Mouse (Mus musculus) olfactory bulb, adult 2 months (tissue): ENCODE measurements around the gene Zcchc10.

Experiments
- CTCF ChIP-seq: fragments of 200-500 bp; IDR thresholded peaks from 2 replicates; pipeline ENCODE4 v1.5.1; 2012; ENCODE audit warnings: low read depth, mild to moderate bottlenecking, low read length, moderate library complexity; ENCODE audit not compliant: insufficient read depth
- POLR2A ChIP-seq: fragments of 200-500 bp; IDR thresholded peaks from 2 replicates; pipeline ENCODE4 v1.6.1; 2012; ENCODE audit warnings: mild to moderate bottlenecking, low read depth, low read length, moderate library complexity; ENCODE audit not compliant: insufficient read depth

DNA sequence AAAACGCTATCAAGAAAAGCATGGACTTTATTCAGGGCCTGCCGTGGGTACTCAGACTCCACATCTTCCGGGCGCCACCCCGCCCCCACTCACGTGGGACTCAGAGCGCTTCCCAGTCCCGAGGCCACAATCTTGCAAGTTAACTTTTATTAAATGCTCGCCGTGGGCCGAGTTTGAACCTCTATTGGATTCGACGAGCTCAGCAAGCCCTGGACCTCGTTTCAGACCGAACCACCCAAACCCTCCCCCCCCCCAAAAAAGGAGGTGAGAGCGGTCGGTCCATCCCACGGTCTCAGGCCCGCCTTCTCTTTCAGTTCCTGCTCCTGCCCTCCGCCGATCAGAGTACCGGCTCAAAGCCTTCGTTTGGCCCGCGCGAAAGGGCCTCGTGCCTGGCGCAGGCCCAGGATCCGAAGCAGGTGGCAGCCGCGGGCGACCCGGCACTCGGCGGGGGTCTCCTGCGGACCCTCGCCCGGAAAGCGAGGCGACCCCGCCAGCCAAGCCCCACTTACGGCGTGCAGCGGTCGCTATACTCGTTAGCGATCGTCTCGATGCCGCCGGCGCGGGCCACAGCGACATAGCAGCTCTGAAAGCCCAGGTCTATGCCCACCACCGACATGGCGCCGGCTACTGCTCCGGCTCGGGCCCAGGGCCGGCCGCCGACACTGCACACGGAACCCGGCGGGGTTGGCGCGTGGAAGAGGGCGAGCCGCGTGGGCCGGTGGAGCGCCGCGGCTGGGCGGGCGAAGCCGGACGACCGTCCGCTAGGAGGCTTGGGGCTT lies 24.7 kb upstream of the Zcchc10 start:
- TF ChIP-seq CTCF (no peak), POLR2A (no peak)
